Mouse (Mus musculus) thymus, adult 2 months (tissue): ENCODE measurements around the gene Slc2a9.

Source experiments
- CTCF ChIP-seq: fragments of 200-500 bp; IDR thresholded peaks from 2 replicates; pipeline ENCODE4 v1.5.1; 2012; ENCODE audit warnings: mild to moderate bottlenecking, control low read depth, low read length, moderate library complexity, borderline replicate concordance; ENCODE audit not compliant: control insufficient read depth, poor library complexity, insufficient read depth; ENCODE audit errors: extremely low read depth
- POLR2A ChIP-seq: fragments of 200-500 bp; IDR thresholded peaks from 2 replicates; pipeline ENCODE4 v1.6.1; 2012; ENCODE audit warnings: mild to moderate bottlenecking, low read length, control low read depth, moderate library complexity; ENCODE audit not compliant: control insufficient read depth, poor library complexity, insufficient read depth; ENCODE audit errors: extremely low read depth

- no peak for TF ChIP-seq POLR2A
- TF ChIP-seq CTCF: no peak
Measured at GRCm38 (mm10) chr5:38502992-38503391, at the start of gene Slc2a9.
